Mouse (Mus musculus): ENCODE results near the gene Pik3c2g. TPM values are rescaled to one million over a fixed set of nuclear protein-coding genes. Genes with fewer than 3 reads are reported as not detected.

Gene Pik3c2g
- polyA plus RNA-seq (2017; shearing (Covaris generic)), result 0.29 TPM

GRCm38 (mm10) chr6:139586892-139587291, at the start of gene Pik3c2g:
Pik3c2g (plus strand) TSS chr6:139587221.

Other genes with a start within 250 kb of the Pik3c2g start
- gene Rergl, start 85.2 kb upstream of the Pik3c2g start, polyA plus RNA-seq (2017; shearing (Covaris generic)), result not detected